ENCODE assay signal across 8 mouse cellular contexts in genomic region chr13:74389730-74390129, GRCm38 (mm10). TPM values are rescaled to one million over a fixed set of nuclear protein-coding genes. Genes with fewer than 3 reads are reported as not detected.
DNase-seq lines count a peak whose midpoint lies in the region; ATAC-seq and TF ChIP-seq lines count a peak whose summit lies in the region.

No protein-coding gene starts in this region.

- 57% methylated on average over 6 of the region's 6 CpGs for WGBS in heart, postnatal 0 days
- 63% methylated on average over 6 of the region's 6 CpGs for WGBS in hindbrain, postnatal 0 days
- WGBS in midbrain, embryonic 15.5 days, result 66% methylated on average over 6 of the region's 6 CpGs

- no peak for DNase-seq in heart, postnatal 0 days (ENCODE audit: low spot score)
- no peak for DNase-seq in heart, postnatal 25 days (ENCODE audit: low spot score)
- DNase-seq in hindbrain, postnatal 0 days (ENCODE audit: low spot score), result no peak
- DNase-seq in cerebellum, adult 9-10 months, result no peak
- no peak for DNase-seq in kidney, postnatal 10 days
- no peak for DNase-seq in gastrocnemius, postnatal 10 days

- ATAC-seq in heart, postnatal 0 days (ENCODE audit: insufficient read depth, low read depth), result no peak
- ATAC-seq in hindbrain, postnatal 0 days, result peak; percentile 11; the same call in 1 of the 2 replicates
- ATAC-seq in midbrain, embryonic 15.5 days (replicated peaks), result peak; percentile 37; the same call in 1 of the 2 replicates

- no peaks in the 10 kb centered on the region for H3K9me3 ChIP-seq in heart, postnatal 0 days (replicated peaks; ENCODE audit: control insufficient read depth, low read length)
- H3K9me3 ChIP-seq in hindbrain, postnatal 0 days (ENCODE audit: low read length), result no peaks in the 10 kb centered on the region
- H3K9me3 ChIP-seq in midbrain, embryonic 15.5 days, result no peaks in the 10 kb centered on the region

- H3K4me1 ChIP-seq in heart, postnatal 0 days (ENCODE audit: control insufficient read depth, insufficient read depth), result no peaks in the 10 kb centered on the region
- no peaks in the 10 kb centered on the region; the same call in 1 of the 2 replicates for H3K4me1 ChIP-seq in cortical plate, adult 2 months (ENCODE audit: control insufficient read depth, insufficient read depth, low read length)
- H3K4me1 ChIP-seq in hindbrain, postnatal 0 days (ENCODE audit: insufficient read depth, low read length), result no peaks in the 10 kb centered on the region
- H3K4me1 ChIP-seq in midbrain, embryonic 15.5 days, result peaks cover 8% of the 10 kb centered on the region

- H3K27me3 ChIP-seq in heart, postnatal 0 days (ENCODE audit: control insufficient read depth, insufficient read depth, low read length), result no peaks in the 10 kb centered on the region
- H3K27me3 ChIP-seq in hindbrain, postnatal 0 days (ENCODE audit: insufficient read depth, low read length), result no peaks in the 10 kb centered on the region
- H3K27me3 ChIP-seq in midbrain, embryonic 15.5 days (replicated peaks), result no peaks in the 10 kb centered on the region

- TF ChIP-seq POLR2A in cortical plate, adult 2 months (IDR thresholded peaks at IDR 0.05; ENCODE audit: extremely low read depth, insufficient read depth, low read length), result no peak

- H3K27ac ChIP-seq in heart, postnatal 0 days (ENCODE audit: low read depth), result no peak overlapping the region
- H3K27ac ChIP-seq in cortical plate, adult 2 months (ENCODE audit: insufficient read depth, low read length), result no peak overlapping the region
- H3K27ac ChIP-seq in hindbrain, postnatal 0 days, result no peak overlapping the region
- H3K27ac ChIP-seq in midbrain, embryonic 15.5 days, result no peak overlapping the region

- peak overlapping the region; percentile 70 for H3K4me2 ChIP-seq in heart, postnatal 0 days (ENCODE audit: low read depth, low read length)
- peak overlapping the region; percentile 73 for H3K4me2 ChIP-seq in hindbrain, postnatal 0 days (ENCODE audit: low read depth, low read length)
- peak overlapping the region; percentile 68 for H3K4me2 ChIP-seq in midbrain, embryonic 15.5 days

- H3K9ac ChIP-seq in heart, postnatal 0 days (replicated peaks; ENCODE audit: low read depth, low read length), result no peak overlapping the region
- peak overlapping the region; percentile 49 for H3K9ac ChIP-seq in hindbrain, postnatal 0 days (replicated peaks; ENCODE audit: low read length)
- no peak overlapping the region; the same call in 1 of the 2 replicates for H3K9ac ChIP-seq in midbrain, embryonic 15.5 days

- no peak for TF ChIP-seq EP300 in heart, postnatal 0 days (IDR thresholded peaks at IDR 0.05; ENCODE audit: low read depth)

- TF ChIP-seq CTCF in heart, postnatal 0 days (IDR thresholded peaks at IDR 0.05; ENCODE audit: low read depth), result no peak
- no peak for TF ChIP-seq CTCF in cortical plate, adult 2 months (IDR thresholded peaks at IDR 0.05; ENCODE audit: extremely low read depth, insufficient read depth, low read length)
- TF ChIP-seq CTCF in hindbrain, postnatal 0 days (IDR thresholded peaks at IDR 0.05; ENCODE audit: low read depth), result peak; percentile 30

- intact Hi-C loops in heart, postnatal 25 days (cut with DNase I), result no loop called here

- no peaks in the 10 kb centered on the region for H3K36me3 ChIP-seq in heart, postnatal 0 days (replicated peaks; ENCODE audit: control insufficient read depth, insufficient read depth, low read length)
- H3K36me3 ChIP-seq in hindbrain, postnatal 0 days (ENCODE audit: insufficient read depth, low read length), result no peaks in the 10 kb centered on the region
- H3K36me3 ChIP-seq in midbrain, embryonic 15.5 days (replicated peaks), result no peaks in the 10 kb centered on the region

- peak overlapping the region; percentile 64 for H3K4me3 ChIP-seq in heart, postnatal 0 days (ENCODE audit: low read depth, low read length)
- peak overlapping the region; percentile 95; the same call in 1 of the 2 replicates for H3K4me3 ChIP-seq in cortical plate, adult 2 months (ENCODE audit: insufficient read depth, low read length)
- H3K4me3 ChIP-seq in hindbrain, postnatal 0 days (ENCODE audit: low read length), result peak overlapping the region; percentile 52
- H3K4me3 ChIP-seq in midbrain, embryonic 15.5 days, result peak overlapping the region; percentile 69

RNA-seq across cellular contexts. Expression of gene Zfp72, which starts 0.9 kb away (rescaled TPM):
- total RNA-seq in heart, postnatal 0 days (2014; rRNA removed; ENCODE audit: low replicate concordance), result 1.1 and 2.3 TPM in 2 replicates
- 2.8 and 2.9 TPM in 2 replicates for polyA plus RNA-seq in heart, postnatal 0 days (2015; fragmentation: Nextera tagmentation; extraction: Ambion mirVana)
- 1 to 10 TPM; 2.7 to 4.0 TPM for total RNA-seq in heart, postnatal 25 days (2021)
- 2.8 and 3.0 TPM in 2 replicates for polyA plus RNA-seq in cortical plate, adult 2 months (2012; rRNA removed)
- 2.1 and 4.6 TPM in 2 replicates for total RNA-seq in hindbrain, postnatal 0 days (2014; rRNA removed)
- 3.9 and 4.6 TPM in 2 replicates for polyA plus RNA-seq in hindbrain, postnatal 0 days (2015; fragmentation: Nextera tagmentation; extraction: Ambion mirVana)
- polyA plus RNA-seq in midbrain, embryonic 15.5 days (2015; fragmentation: Nextera tagmentation; extraction: Ambion mirVana), result 9.0 and 9.6 TPM in 2 replicates
- total RNA-seq in gastrocnemius, postnatal 10 days (2021), result 1 to 10 TPM; 1.3 to 2.2 TPM

RNA-seq across cellular contexts. Expression of gene Ftl1-ps1, which starts 9.8 kb away (rescaled TPM):
- 46.2 and 61.1 TPM in 2 replicates for total RNA-seq in heart, postnatal 0 days (2014; rRNA removed; ENCODE audit: low replicate concordance)
- polyA plus RNA-seq in heart, postnatal 0 days (2015; fragmentation: Nextera tagmentation; extraction: Ambion mirVana), result 43.1 and 44.0 TPM in 2 replicates
- total RNA-seq in heart, postnatal 25 days (2021), result 100 to 1,000 TPM; 243 to 246 TPM
- 33.4 and 35.4 TPM in 2 replicates for polyA plus RNA-seq in cortical plate, adult 2 months (2012; rRNA removed)
- total RNA-seq in hindbrain, postnatal 0 days (2014; rRNA removed), result 54.3 and 73.1 TPM in 2 replicates
- polyA plus RNA-seq in hindbrain, postnatal 0 days (2015; fragmentation: Nextera tagmentation; extraction: Ambion mirVana), result 83.3 and 86.3 TPM in 2 replicates
- polyA plus RNA-seq in midbrain, embryonic 15.5 days (2015; fragmentation: Nextera tagmentation; extraction: Ambion mirVana), result 75.3 and 105 TPM in 2 replicates
- 100 to 1,000 TPM; 190 to 231 TPM for total RNA-seq in gastrocnemius, postnatal 10 days (2021)

RNA-seq across cellular contexts. Expression of gene Lrrc14b, which starts 25.9 kb away (rescaled TPM):
- 25.5 and 26.0 TPM in 2 replicates for total RNA-seq in heart, postnatal 0 days (2014; rRNA removed; ENCODE audit: low replicate concordance)
- 25.2 and 32.2 TPM in 2 replicates for polyA plus RNA-seq in heart, postnatal 0 days (2015; fragmentation: Nextera tagmentation; extraction: Ambion mirVana)
- total RNA-seq in heart, postnatal 25 days (2021), result 10 to 100 TPM; 73.0 to 78.4 TPM
- 0.17 and 0.21 TPM in 2 replicates for polyA plus RNA-seq in cortical plate, adult 2 months (2012; rRNA removed)
- 0.10 and 0.18 TPM in 2 replicates for total RNA-seq in hindbrain, postnatal 0 days (2014; rRNA removed)
- polyA plus RNA-seq in hindbrain, postnatal 0 days (2015; fragmentation: Nextera tagmentation; extraction: Ambion mirVana), result not detected in 2 replicates
- not detected in 2 replicates for polyA plus RNA-seq in midbrain, embryonic 15.5 days (2015; fragmentation: Nextera tagmentation; extraction: Ambion mirVana)
- 10 to 100 TPM; 40.0 to 46.7 TPM for total RNA-seq in gastrocnemius, postnatal 10 days (2021)

RNA-seq across cellular contexts. Expression of gene Ccdc127, which starts 39.6 kb away (rescaled TPM):
- 6.4 and 7.2 TPM in 2 replicates for total RNA-seq in heart, postnatal 0 days (2014; rRNA removed; ENCODE audit: low replicate concordance)
- polyA plus RNA-seq in heart, postnatal 0 days (2015; fragmentation: Nextera tagmentation; extraction: Ambion mirVana), result 43.5 and 46.5 TPM in 2 replicates
- total RNA-seq in heart, postnatal 25 days (2021), result 10 to 100 TPM; 42.2 to 48.6 TPM
- polyA plus RNA-seq in cortical plate, adult 2 months (2012; rRNA removed), result 34.5 and 34.7 TPM in 2 replicates
- 15.2 and 15.6 TPM in 2 replicates for total RNA-seq in hindbrain, postnatal 0 days (2014; rRNA removed)
- polyA plus RNA-seq in hindbrain, postnatal 0 days (2015; fragmentation: Nextera tagmentation; extraction: Ambion mirVana), result 41.0 and 47.3 TPM in 2 replicates
- polyA plus RNA-seq in midbrain, embryonic 15.5 days (2015; fragmentation: Nextera tagmentation; extraction: Ambion mirVana), result 38.8 and 44.5 TPM in 2 replicates
- total RNA-seq in gastrocnemius, postnatal 10 days (2021), result 10 to 100 TPM; 41.5 to 43.7 TPM

RNA-seq across cellular contexts. Expression of gene Sdha, which starts 39.6 kb away (rescaled TPM):
- total RNA-seq in heart, postnatal 0 days (2014; rRNA removed; ENCODE audit: low replicate concordance), result 401 and 402 TPM in 2 replicates
- 912 and 960 TPM in 2 replicates for polyA plus RNA-seq in heart, postnatal 0 days (2015; fragmentation: Nextera tagmentation; extraction: Ambion mirVana)
- total RNA-seq in heart, postnatal 25 days (2021), result 1,000 to 10,000 TPM; 1,489 to 1,582 TPM
- polyA plus RNA-seq in cortical plate, adult 2 months (2012; rRNA removed), result 300 TPM in 2 replicates
- 84.2 and 91.5 TPM in 2 replicates for total RNA-seq in hindbrain, postnatal 0 days (2014; rRNA removed)
- polyA plus RNA-seq in hindbrain, postnatal 0 days (2015; fragmentation: Nextera tagmentation; extraction: Ambion mirVana), result 219 and 228 TPM in 2 replicates
- polyA plus RNA-seq in midbrain, embryonic 15.5 days (2015; fragmentation: Nextera tagmentation; extraction: Ambion mirVana), result 238 and 246 TPM in 2 replicates
- total RNA-seq in gastrocnemius, postnatal 10 days (2021), result 100 to 1,000 TPM; 416 to 519 TPM

Comparison
In these comparisons a context has a peak if more than half of its experiments do, and no peak if none do; other contexts are left out.
1. RNA of gene Lrrc14b, which starts 25.9 kb away (total RNA-seq): 73.0 to 78.4 TPM in heart, postnatal 25 days, 40.0 to 46.7 TPM in gastrocnemius, postnatal 10 days and 25.5 to 26.0 TPM in heart, postnatal 0 days; 0.10 to 0.18 TPM in hindbrain, postnatal 0 days; every median in the first group is over 10 times any median in the second.
2. Peak in every context shown above with its lines, with median percentiles within 50 percentile points of each other: H3K4me2 ChIP-seq and H3K4me3 ChIP-seq.